Mouse (Mus musculus): Measurements from ENCODE around the gene Lgals9. TPM values are rescaled to one million over a fixed set of nuclear protein-coding genes. Genes with fewer than 3 reads are reported as not detected.

The Lgals9 gene
- polyA plus RNA-seq, 1 experiment from 2014 or later = 52.9 TPM

DNA sequence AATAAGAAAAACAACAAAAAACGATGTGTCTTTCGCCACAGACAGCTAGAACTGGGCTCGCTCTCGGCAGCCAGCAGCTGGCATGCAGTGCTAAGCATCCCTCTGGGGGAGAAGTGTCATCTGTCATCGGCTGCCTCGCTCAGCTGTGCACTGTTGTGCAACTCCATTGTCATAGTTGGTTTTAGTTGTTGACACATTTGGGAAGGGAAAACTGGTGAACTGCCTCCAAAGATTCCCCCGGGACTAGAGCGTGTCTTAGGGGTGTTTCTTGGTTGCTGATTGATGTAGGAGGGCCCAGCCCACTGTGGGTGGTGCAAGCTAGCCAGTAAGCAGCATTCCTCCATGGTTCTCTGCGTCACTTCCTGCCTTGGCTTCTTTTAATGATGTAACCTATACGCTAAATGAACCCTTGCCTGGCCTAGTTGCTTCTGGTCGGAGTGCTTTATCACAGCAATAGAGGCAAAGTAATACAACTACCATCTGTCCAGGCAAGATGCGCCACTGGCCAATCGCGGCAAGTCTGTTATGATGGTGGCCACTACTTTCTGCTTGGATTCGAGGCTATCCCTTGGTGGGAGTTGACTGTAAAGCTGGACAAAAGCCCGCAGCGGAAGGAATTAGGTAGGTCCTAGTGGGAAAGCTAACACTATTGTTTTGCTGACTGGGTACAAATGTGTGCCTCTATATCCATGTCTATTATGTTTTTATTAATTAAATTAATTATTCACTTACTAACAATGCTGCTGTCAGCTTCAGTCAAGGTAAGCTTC, 11.2 kb downstream of the Lgals9 start:
- Histone ChIP-seq H3K27ac (ENCODE audit: low read depth) (no peak overlapping the region), H3K4me2 (ENCODE audit: low read length) (no peak overlapping the region), H3K9me3 (ENCODE audit: control insufficient read depth, low read length) (no peaks in the 10 kb centered on the region), H3K4me3 (ENCODE audit: low read depth, low read length) (no peak overlapping the region), H3K9ac (ENCODE audit: low read length) (no peak overlapping the region), H3K27me3 (replicated peaks; ENCODE audit: control insufficient read depth, insufficient read depth, low read length) (no peaks in the 10 kb centered on the region), H3K36me3 (ENCODE audit: control insufficient read depth, insufficient read depth, low read length) (no peaks in the 10 kb centered on the region), H3K4me1 (replicated peaks; ENCODE audit: control insufficient read depth, insufficient read depth, low read length) (peaks cover 8% of the 10 kb centered on the region; the same call in 1 of the 2 replicates)
- 71% methylated on average over 17 of the region's 17 CpGs for WGBS
- ATAC-seq (replicated peaks; ENCODE audit: low FRiP score, low TSS enrichment, low read depth) (no peak), DNase-seq (ENCODE audit: low spot score) (no peak)

DNA sequence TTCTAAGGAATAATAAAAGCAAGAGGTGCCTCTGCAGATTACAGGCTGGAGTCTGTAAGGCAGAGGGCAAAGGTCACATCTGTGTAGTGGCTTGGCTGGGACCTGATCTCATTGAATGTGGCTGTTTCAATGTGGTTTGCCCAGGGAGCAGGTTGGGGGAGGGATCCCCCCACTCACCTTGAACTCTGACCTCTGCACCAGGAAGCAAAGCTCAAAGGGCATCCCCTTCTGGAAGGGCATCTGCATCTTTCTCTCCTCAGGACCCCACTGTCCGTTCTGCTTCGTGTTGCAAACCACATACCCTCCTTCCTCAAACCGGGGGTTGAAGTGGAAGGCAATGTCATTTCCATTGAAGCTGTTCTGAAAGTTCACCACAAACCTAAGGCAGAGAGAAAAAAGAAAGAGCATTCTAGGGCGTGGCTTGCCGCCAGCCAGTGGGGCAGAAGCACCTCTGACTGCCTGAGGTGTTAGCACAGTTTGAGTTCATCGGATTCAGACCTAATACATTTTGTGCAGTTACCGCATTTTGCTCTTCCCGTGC, 11.9 kb downstream of the Lgals9 start:
- Histone ChIP-seq H3K4me3 (ENCODE audit: low read depth, low read length) (no peak overlapping the region), H3K9ac (ENCODE audit: low read length) (no peak overlapping the region), H3K9me3 (ENCODE audit: control insufficient read depth, low read length) (no peaks in the 10 kb centered on the region), H3K4me1 (replicated peaks; ENCODE audit: control insufficient read depth, insufficient read depth, low read length) (peaks cover 8% of the 10 kb centered on the region; the same call in 1 of the 2 replicates), H3K36me3 (ENCODE audit: control insufficient read depth, insufficient read depth, low read length) (no peaks in the 10 kb centered on the region), H3K27me3 (replicated peaks; ENCODE audit: control insufficient read depth, insufficient read depth, low read length) (no peaks in the 10 kb centered on the region), H3K27ac (ENCODE audit: low read depth) (peak overlapping the region; percentile 33; the same call in 1 of the 2 replicates), H3K4me2 (ENCODE audit: low read length) (no peak overlapping the region)
- WGBS = 58% methylated on average over 8 of the region's 8 CpGs
- DNase-seq (ENCODE audit: low spot score) (no peak), ATAC-seq (replicated peaks; ENCODE audit: low FRiP score, low TSS enrichment, low read depth) (0 out of 2 replicates have a peak, but pooled peaks have one; percentile 32)

DNA sequence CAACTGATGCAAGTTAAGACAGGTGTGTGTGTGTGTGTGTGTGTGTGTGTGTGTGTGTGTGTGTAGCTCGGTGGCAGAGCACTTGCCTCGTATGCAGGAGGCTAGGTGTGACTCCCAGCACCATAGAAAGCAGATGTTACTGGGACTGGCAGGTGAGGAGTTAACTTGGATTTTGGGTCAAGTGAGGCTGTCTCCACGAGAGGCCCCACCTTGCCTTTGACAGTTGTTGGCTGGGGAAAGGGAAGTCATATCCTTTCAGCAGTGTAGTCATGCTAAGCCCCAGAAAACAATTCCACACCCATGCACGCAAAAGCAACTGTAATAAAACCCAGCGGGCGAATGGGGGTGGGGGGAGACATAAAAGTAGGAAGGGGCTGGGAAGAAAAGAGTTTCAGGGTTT, 12.4 kb downstream of the Lgals9 start:
- H3K9ac ChIP-seq (ENCODE audit: low read length) = no peak overlapping the region
- peak overlapping the region; percentile 33; the same call in 1 of the 2 replicates for H3K27ac ChIP-seq (ENCODE audit: low read depth)
- H3K36me3 ChIP-seq (ENCODE audit: control insufficient read depth, insufficient read depth, low read length) = no peaks in the 10 kb centered on the region
- H3K9me3 ChIP-seq (ENCODE audit: control insufficient read depth, low read length) = no peaks in the 10 kb centered on the region
- DNase-seq (ENCODE audit: low spot score) (no peak), ATAC-seq (replicated peaks; ENCODE audit: low FRiP score, low TSS enrichment, low read depth) (no peak)
- no peak overlapping the region for H3K4me3 ChIP-seq (ENCODE audit: low read depth, low read length)
- 31% methylated on average over 6 of the region's 6 CpGs for WGBS
- H3K27me3 ChIP-seq (replicated peaks; ENCODE audit: control insufficient read depth, insufficient read depth, low read length) = no peaks in the 10 kb centered on the region
- H3K4me1 ChIP-seq (replicated peaks; ENCODE audit: control insufficient read depth, insufficient read depth, low read length) = peaks cover 8% of the 10 kb centered on the region; the same call in 1 of the 2 replicates
- H3K4me2 ChIP-seq (ENCODE audit: low read length) = no peak overlapping the region

DNA sequence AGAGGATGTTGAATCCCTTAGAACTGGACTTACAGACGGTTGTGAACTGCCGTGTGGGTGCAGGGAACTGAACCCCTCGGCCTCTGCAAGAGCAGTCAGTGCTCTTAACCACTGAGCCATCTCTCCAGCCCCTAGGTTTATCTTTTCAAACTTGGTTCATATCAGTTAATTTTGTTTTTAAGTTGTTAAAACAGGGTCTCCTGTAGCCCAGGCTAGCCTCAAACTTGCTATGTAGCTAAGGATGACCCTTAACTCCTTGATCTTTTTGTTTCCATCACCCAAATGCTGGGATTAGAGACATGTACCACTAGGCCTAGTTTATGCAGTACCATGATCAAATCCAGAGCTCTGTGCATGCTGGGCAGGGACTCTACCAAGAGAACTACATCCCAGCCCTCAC, 13.0 kb downstream of the Lgals9 start:
- H3K9ac ChIP-seq (ENCODE audit: low read length) = no peak overlapping the region
- WGBS = 90% methylated on average over 3 of the region's 3 CpGs
- no peak overlapping the region for H3K4me2 ChIP-seq (ENCODE audit: low read length)
- no peak overlapping the region for H3K27ac ChIP-seq (ENCODE audit: low read depth)
- no peaks in the 10 kb centered on the region for H3K9me3 ChIP-seq (ENCODE audit: control insufficient read depth, low read length)
- H3K4me1 ChIP-seq (replicated peaks; ENCODE audit: control insufficient read depth, insufficient read depth, low read length) = peaks cover 8% of the 10 kb centered on the region; the same call in 1 of the 2 replicates
- no peaks in the 10 kb centered on the region for H3K27me3 ChIP-seq (replicated peaks; ENCODE audit: control insufficient read depth, insufficient read depth, low read length)
- H3K4me3 ChIP-seq (ENCODE audit: low read depth, low read length) = no peak overlapping the region
- ATAC-seq (replicated peaks; ENCODE audit: low FRiP score, low TSS enrichment, low read depth) (no peak), DNase-seq (ENCODE audit: low spot score) (no peak)
- no peaks in the 10 kb centered on the region for H3K36me3 ChIP-seq (ENCODE audit: control insufficient read depth, insufficient read depth, low read length)

DNA sequence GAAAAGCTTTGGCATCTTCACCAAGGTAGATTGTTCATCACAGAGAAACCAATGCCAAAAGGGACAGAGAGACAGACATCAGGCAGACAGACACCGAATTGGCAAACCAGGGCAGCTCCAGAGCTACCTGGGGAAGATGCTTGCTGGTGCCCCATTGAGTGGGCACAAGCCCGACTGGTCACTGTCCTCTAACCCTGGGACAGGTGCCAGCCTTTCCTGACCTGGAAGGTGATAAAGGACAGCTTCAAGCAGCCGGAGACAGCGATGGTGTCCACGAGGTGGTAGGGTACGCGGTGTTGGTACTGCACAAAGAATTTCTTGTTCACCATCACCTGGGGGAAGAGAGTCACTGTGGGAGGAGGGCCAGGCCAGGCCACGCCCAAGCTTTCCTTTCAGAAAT, 13.7 kb downstream of the Lgals9 start:
- Histone ChIP-seq H3K27ac (ENCODE audit: low read depth) (no peak overlapping the region), H3K36me3 (ENCODE audit: control insufficient read depth, insufficient read depth, low read length) (no peaks in the 10 kb centered on the region), H3K4me2 (ENCODE audit: low read length) (no peak overlapping the region), H3K27me3 (replicated peaks; ENCODE audit: control insufficient read depth, insufficient read depth, low read length) (no peaks in the 10 kb centered on the region), H3K9ac (ENCODE audit: low read length) (no peak overlapping the region), H3K4me1 (replicated peaks; ENCODE audit: control insufficient read depth, insufficient read depth, low read length) (peaks cover 8% of the 10 kb centered on the region; the same call in 1 of the 2 replicates), H3K4me3 (ENCODE audit: low read depth, low read length) (no peak overlapping the region), H3K9me3 (ENCODE audit: control insufficient read depth, low read length) (no peaks in the 10 kb centered on the region)
- no peak for ATAC-seq (replicated peaks; ENCODE audit: low FRiP score, low TSS enrichment, low read depth)
- DNase-seq (ENCODE audit: low spot score) = no peak
- 85% methylated on average over 8 of the region's 8 CpGs for WGBS

DNA sequence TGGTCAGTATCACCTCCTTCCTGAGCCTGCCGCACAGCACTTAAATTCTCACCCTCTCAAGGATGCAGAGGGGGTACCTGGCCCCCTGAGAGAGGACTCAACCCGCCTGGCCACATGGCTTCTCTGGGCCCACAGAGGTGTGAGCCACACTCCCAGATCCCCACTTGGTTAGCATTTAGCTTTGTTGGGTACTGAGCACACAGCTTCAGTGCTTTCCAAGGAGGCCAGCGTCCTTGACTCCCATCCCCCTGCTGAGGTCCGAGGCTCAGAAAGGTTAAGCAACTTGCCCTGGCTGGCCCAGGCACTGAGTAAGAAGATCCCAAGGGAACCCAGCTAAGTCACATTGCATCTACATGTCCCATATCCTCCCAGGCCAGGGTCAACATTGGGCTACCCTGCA, 16.6 kb downstream of the Lgals9 start:
- no peaks in the 10 kb centered on the region for H3K9me3 ChIP-seq (ENCODE audit: control insufficient read depth, low read length)
- no peak for ATAC-seq (replicated peaks; ENCODE audit: low FRiP score, low TSS enrichment, low read depth)
- no peak overlapping the region for H3K27ac ChIP-seq (ENCODE audit: low read depth)
- WGBS = 76% methylated on average over 4 of the region's 4 CpGs
- 0 out of 2 replicates have a peak, but pooled peaks cover 4% of the 10 kb centered on the region for H3K4me1 ChIP-seq (replicated peaks; ENCODE audit: control insufficient read depth, insufficient read depth, low read length)
- no peak overlapping the region for H3K9ac ChIP-seq (ENCODE audit: low read length)
- H3K27me3 ChIP-seq (replicated peaks; ENCODE audit: control insufficient read depth, insufficient read depth, low read length) = no peaks in the 10 kb centered on the region
- H3K4me2 ChIP-seq (ENCODE audit: low read length) = no peak overlapping the region
- DNase-seq (ENCODE audit: low spot score) = no peak
- H3K4me3 ChIP-seq (ENCODE audit: low read depth, low read length) = no peak overlapping the region
- H3K36me3 ChIP-seq (ENCODE audit: control insufficient read depth, insufficient read depth, low read length) = no peaks in the 10 kb centered on the region

DNA sequence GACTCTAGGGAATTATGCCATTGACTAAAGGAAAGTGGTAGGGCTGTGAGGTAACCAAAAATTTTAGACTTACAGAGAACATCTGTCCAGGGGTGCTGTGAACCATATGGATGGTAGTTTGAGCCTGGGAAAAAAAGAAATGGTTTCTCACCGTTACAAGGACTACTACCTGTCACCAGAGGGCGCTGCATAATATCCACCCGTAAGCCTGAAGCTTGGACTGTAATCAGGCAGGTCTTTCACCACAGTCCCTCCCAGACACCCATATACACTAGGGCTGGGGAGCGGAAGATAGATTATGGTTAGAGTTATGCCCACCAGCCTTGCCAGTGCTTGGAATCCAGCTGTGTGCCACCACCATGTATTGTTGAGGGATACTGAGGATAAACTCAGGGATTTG, 17.4 kb downstream of the Lgals9 start:
- no peak overlapping the region for H3K4me2 ChIP-seq (ENCODE audit: low read length)
- no peak overlapping the region for H3K27ac ChIP-seq (ENCODE audit: low read depth)
- H3K9ac ChIP-seq (ENCODE audit: low read length) = no peak overlapping the region
- 25% methylated on average over 4 of the region's 4 CpGs for WGBS
- H3K9me3 ChIP-seq (ENCODE audit: control insufficient read depth, low read length) = no peaks in the 10 kb centered on the region
- H3K27me3 ChIP-seq (replicated peaks; ENCODE audit: control insufficient read depth, insufficient read depth, low read length) = no peaks in the 10 kb centered on the region
- no peak overlapping the region for H3K4me3 ChIP-seq (ENCODE audit: low read depth, low read length)
- no peaks in the 10 kb centered on the region for H3K36me3 ChIP-seq (ENCODE audit: control insufficient read depth, insufficient read depth, low read length)
- ATAC-seq (replicated peaks; ENCODE audit: low FRiP score, low TSS enrichment, low read depth) (0 out of 2 replicates have a peak, but pooled peaks have one; percentile 33), DNase-seq (ENCODE audit: low spot score) (peak; percentile 70)
- H3K4me1 ChIP-seq (replicated peaks; ENCODE audit: control insufficient read depth, insufficient read depth, low read length) = no peaks in the 10 kb centered on the region

DNA sequence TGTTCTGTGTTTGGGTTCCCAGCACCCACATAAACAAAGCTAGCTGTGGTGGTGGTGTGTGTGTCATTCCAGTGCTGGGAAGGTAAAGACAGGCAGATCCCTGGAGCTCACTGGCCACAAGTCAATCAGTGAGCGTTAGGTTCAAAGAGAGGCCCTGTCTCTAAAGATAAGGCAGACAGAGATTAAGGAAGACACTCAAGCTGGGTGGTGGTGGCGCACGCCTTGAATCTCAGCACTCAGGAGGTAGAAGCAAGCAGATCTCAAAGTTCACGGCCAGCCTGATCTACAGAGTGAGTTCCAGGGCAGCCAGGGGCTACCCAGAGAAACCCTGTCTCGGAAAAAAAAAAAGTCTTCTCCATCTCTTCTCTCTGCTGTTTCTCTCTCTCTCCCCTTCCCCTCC, 23.5 kb downstream of the Lgals9 start:
- no peak for DNase-seq (ENCODE audit: low spot score)
- H3K36me3 ChIP-seq (ENCODE audit: control insufficient read depth, insufficient read depth, low read length) = no peaks in the 10 kb centered on the region
- H3K27me3 ChIP-seq (replicated peaks; ENCODE audit: control insufficient read depth, insufficient read depth, low read length) = no peaks in the 10 kb centered on the region
- no peak overlapping the region for H3K27ac ChIP-seq (ENCODE audit: low read depth)
- H3K4me1 ChIP-seq (replicated peaks; ENCODE audit: control insufficient read depth, insufficient read depth, low read length) = no peaks in the 10 kb centered on the region
- no peaks in the 10 kb centered on the region for H3K9me3 ChIP-seq (ENCODE audit: control insufficient read depth, low read length)
- H3K4me2 ChIP-seq (ENCODE audit: low read length) = no peak overlapping the region
- no peak overlapping the region for H3K9ac ChIP-seq (ENCODE audit: low read length)
- no peak for ATAC-seq (replicated peaks; ENCODE audit: low FRiP score, low TSS enrichment, low read depth)
- WGBS = 65% methylated on average over 5 of the region's 5 CpGs
- H3K4me3 ChIP-seq (ENCODE audit: low read depth, low read length) = no peak overlapping the region

Measured in intestine, embryonic 14.5 days (tissue).